Mouse (Mus musculus) kidney, postnatal 0 days (tissue): ENCODE measurements around the gene 4930469K13Rik. TPM values are rescaled to one million over a fixed set of nuclear protein-coding genes. Genes with fewer than 3 reads are reported as not detected.
A peak's percentile ranks its signal among the peaks of the same experiment; 100 is the strongest.

Experiments used
- ATAC-seq: fragments of 200-750 bp; cut with Nextera tagmentation; replicated peaks from 2 replicates; pipeline ENCODE4 v1.8.0; 2017; ENCODE audit warnings: low read depth, moderate number of reproducible peaks, moderate TSS enrichment, moderate library complexity; ENCODE audit not compliant: low FRiP score
- DNase-seq: peaks from one replicate; pipeline ENCODE4 v3.0.0-alpha.2; 2016; ENCODE audit warnings: low spot score
- H3K27ac ChIP-seq: fragments of 300-500 bp; sonication (generic); 2 replicates; pipeline ENCODE4 v1.5.1; 2014; ENCODE audit warnings: mild to moderate bottlenecking
- H3K27me3 ChIP-seq: fragments of 300-500 bp; sonication (generic); 2 replicates; pipeline ENCODE4 v1.6.1; 2014; ENCODE audit warnings: low read length, mixed read lengths; ENCODE audit not compliant: insufficient read depth
- H3K36me3 ChIP-seq: fragments of 300-500 bp; sonication (generic); 2 replicates; pipeline ENCODE4 v1.6.1; 2014; ENCODE audit warnings: low read length, mixed read lengths; ENCODE audit not compliant: insufficient read depth
- H3K4me1 ChIP-seq: fragments of 300-500 bp; sonication (generic); replicated peaks from 2 replicates; pipeline ENCODE4 v1.6.1; 2014; ENCODE audit warnings: antibody characterized with exemption, low read length, mixed read lengths; ENCODE audit not compliant: insufficient read depth
- H3K4me2 ChIP-seq: fragments of 300-500 bp; sonication (generic); 2 replicates; pipeline ENCODE4 v1.6.1; 2014; ENCODE audit warnings: mild to moderate bottlenecking, low read length, moderate library complexity, mixed read lengths
- H3K4me3 ChIP-seq: fragments of 300-500 bp; sonication (generic); replicated peaks from 2 replicates; pipeline ENCODE4 v1.5.1; 2014; ENCODE audit warnings: low read depth, low read length
- H3K9ac ChIP-seq: fragments of 300-500 bp; sonication (generic); 2 replicates; pipeline ENCODE4 v1.6.1; 2014; ENCODE audit warnings: low read depth, low read length
- H3K9me3 ChIP-seq: fragments of 300-500 bp; sonication (generic); replicated peaks from 2 replicates; pipeline ENCODE4 v1.6.1; 2016; ENCODE audit warnings: low read length, inconsistent platforms, mixed read lengths
- CTCF ChIP-seq: IDR thresholded peaks from 2 replicates; pipeline ENCODE4 v1.5.1; 2016; ENCODE audit warnings: antibody characterized with exemption, low read depth, mild to moderate bottlenecking, moderate library complexity
- WGBS: fragments of 180-500 bp; shearing (Covaris S2); extraction: QIAGEN DNeasy Blood & Tissue Kit; methylation state at CpG from one replicate; pipeline ENCODE4 v1.1.7; 2014; 5-methylcytosine and 5-hydroxymethylcytosine counted together
- polyA plus RNA-seq: library from polyadenylated mRNA; unstranded; fragments of >200 nt; fragmentation: Nextera tagmentation; extraction: Ambion mirVana; gene quantifications from 2 replicates; pipeline ENCODE4 v1.2.1, GENCODE M21; 2015

Gene 4930469K13Rik
- polyA plus RNA-seq, 1 experiment from 2014 or later, result not detected

GRCm38 (mm10) chr11:33951684-33952625 lies 146.4 kb downstream of the 4930469K13Rik start:
- Histone ChIP-seq H3K27ac (no peak overlapping the region), H3K27me3 (no peaks in the 10 kb centered on the region), H3K4me3 (no peak overlapping the region), H3K36me3 (no peaks in the 10 kb centered on the region), H3K4me1 (no peaks in the 10 kb centered on the region), H3K4me2 (no peak overlapping the region), H3K9ac (no peak overlapping the region), H3K9me3 (no peaks in the 10 kb centered on the region)
- TF ChIP-seq CTCF, result no peak
- ATAC-seq (no peak), DNase-seq (no peak)
- 85% methylated on average over 8 of the region's 8 CpGs for WGBS

- Histone ChIP-seq H3K27ac (no peak overlapping the region), H3K4me3 (no peak overlapping the region), H3K27me3 (no peaks in the 10 kb centered on the region), H3K4me2 (no peak overlapping the region), H3K9me3 (no peaks in the 10 kb centered on the region), H3K4me1 (no peaks in the 10 kb centered on the region), H3K36me3 (no peaks in the 10 kb centered on the region), H3K9ac (no peak overlapping the region)
- no peak for DNase-seq
- no peak for ATAC-seq
- TF ChIP-seq CTCF, result no peak
- 55% methylated on average over 5 of the region's 5 CpGs for WGBS
Observed at GRCm38 (mm10) chr11:33951155-33951554, 147.2 kb downstream of the 4930469K13Rik start.

- Histone ChIP-seq H3K9ac (no peak overlapping the region), H3K4me3 (no peak overlapping the region), H3K27ac (no peak overlapping the region), H3K4me2 (no peak overlapping the region), H3K27me3 (no peaks in the 10 kb centered on the region), H3K36me3 (no peaks in the 10 kb centered on the region), H3K4me1 (no peaks in the 10 kb centered on the region), H3K9me3 (no peaks in the 10 kb centered on the region)
- 72% methylated on average over 4 of the region's 4 CpGs for WGBS
- DNase-seq, result no peak
- TF ChIP-seq CTCF, result no peak
- ATAC-seq, result no peak
Observed at GRCm38 (mm10) chr11:33946501-33946900, 151.9 kb downstream of the 4930469K13Rik start.

DNA sequence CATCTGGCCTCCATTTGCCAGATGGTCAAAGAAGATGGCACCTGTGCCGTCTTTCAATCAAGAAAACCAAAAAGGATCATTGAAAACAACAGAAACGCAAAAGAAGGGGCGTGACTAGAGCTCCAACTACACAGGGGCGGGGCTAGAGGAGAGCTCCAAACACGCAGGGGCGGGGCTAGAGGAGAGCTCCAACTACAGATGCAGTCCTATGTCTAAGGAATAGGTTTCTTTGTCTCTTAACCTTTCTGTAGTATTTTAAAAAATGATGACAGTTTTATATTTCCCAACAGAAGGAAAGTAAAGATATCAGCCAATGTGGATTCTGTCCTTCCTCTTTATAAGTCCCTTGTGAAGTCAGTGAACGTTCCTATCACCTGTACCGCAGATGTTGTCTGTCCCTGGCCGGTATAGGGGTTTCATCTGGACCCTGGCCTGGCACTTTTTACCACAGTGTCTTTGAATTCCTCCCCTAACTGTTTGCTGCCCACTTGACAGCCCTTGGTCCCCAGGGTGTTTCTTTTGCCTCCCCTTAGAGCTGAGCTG lies 153.5 kb downstream of the 4930469K13Rik start:
- no peaks in the 10 kb centered on the region for H3K9me3 ChIP-seq
- WGBS, result 85% methylated on average over 9 of the region's 9 CpGs
- no peak overlapping the region for H3K4me3 ChIP-seq
- H3K9ac ChIP-seq, result no peak overlapping the region
- ATAC-seq, result no peak
- no peak overlapping the region for H3K27ac ChIP-seq
- DNase-seq, result no peak
- TF ChIP-seq CTCF, result no peak
- H3K36me3 ChIP-seq, result no peaks in the 10 kb centered on the region
- H3K4me2 ChIP-seq, result no peak overlapping the region
- no peaks in the 10 kb centered on the region for H3K4me1 ChIP-seq
- H3K27me3 ChIP-seq, result no peaks in the 10 kb centered on the region

DNA sequence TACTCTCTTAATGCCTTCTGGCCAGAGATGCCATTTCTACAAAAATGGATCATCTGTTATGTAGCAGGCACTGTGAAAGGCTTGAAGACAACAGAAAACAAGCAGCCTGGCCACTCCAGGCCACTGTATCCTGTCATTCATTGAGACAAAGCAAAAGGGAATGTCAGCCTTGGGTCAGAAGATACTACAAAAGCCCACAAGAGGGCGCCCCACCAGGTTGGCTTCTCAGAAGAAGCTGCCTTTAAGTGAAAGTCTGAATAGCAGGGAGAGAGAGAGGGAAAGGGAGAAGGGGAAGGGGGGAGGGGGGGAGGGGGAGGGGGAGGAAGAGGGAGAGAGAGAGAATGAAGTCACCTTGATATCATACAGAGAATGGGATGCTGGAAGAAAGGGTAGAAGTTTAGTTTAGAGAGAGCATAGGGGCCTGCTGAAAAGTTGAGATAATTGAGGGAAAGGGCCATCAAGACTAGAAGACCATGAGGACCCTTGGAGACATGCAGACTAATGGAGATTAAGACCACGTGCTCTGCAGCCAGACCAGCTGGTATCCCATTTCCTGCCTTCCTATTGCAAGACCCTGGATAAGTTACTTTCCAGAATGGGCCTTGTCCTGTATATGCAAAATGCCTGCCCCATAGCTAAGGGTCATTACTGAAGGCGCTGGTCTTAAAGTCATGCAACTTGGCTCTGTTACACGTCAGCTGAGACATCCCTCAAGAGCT lies 154.1 kb downstream of the 4930469K13Rik start:
- WGBS, result 70% methylated on average over 4 of the region's 4 CpGs

DNA sequence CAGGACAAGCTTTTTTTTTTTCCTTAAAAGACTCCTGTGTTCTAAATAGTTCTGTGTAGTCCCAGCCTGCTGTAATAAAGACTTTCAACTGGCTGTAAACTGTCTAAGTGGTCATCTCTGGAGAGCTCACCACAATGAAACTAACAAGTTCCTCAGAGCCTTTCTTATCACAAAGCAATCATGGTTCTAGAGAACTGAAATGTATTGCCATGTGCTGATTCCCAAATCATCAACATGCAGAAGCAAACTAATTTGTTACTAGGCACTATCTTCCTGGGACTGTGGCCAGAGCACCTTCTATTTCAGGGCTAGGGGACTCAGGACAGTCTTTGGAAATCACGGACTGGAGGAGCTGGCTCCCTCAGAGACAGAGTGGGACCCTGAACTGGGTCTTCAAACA lies 154.8 kb downstream of the 4930469K13Rik start:
- WGBS, result 75% methylated on average over 1 of the region's 1 CpGs
- H3K4me3 ChIP-seq, result no peak overlapping the region
- no peak for ATAC-seq

More for the DNA sequence above, 154.1 kb downstream of the 4930469K13Rik start:
- TF ChIP-seq CTCF, result peak; percentile 53
- Histone ChIP-seq H3K4me3 (no peak overlapping the region), H3K9ac (no peak overlapping the region), H3K9me3 (no peaks in the 10 kb centered on the region), H3K4me2 (no peak overlapping the region), H3K4me1 (no peaks in the 10 kb centered on the region), H3K27ac (no peak overlapping the region), H3K36me3 (no peaks in the 10 kb centered on the region), H3K27me3 (no peaks in the 10 kb centered on the region)
- ATAC-seq, result no peak
- DNase-seq, result no peak

More for the DNA sequence above, 154.8 kb downstream of the 4930469K13Rik start:
- Histone ChIP-seq H3K9ac (no peak overlapping the region), H3K4me1 (no peaks in the 10 kb centered on the region), H3K27ac (no peak overlapping the region), H3K4me2 (no peak overlapping the region), H3K27me3 (no peaks in the 10 kb centered on the region), H3K9me3 (no peaks in the 10 kb centered on the region), H3K36me3 (no peaks in the 10 kb centered on the region)
- TF ChIP-seq CTCF, result no peak
- DNase-seq, result no peak
